Mouse (Mus musculus): Measurements from ENCODE around the gene Cck. TPM values are rescaled to one million over a fixed set of nuclear protein-coding genes. Genes with fewer than 3 reads are reported as not detected.
A peak's percentile ranks its signal among the peaks of the same experiment; 100 is the strongest.

Cck gene
- polyA plus RNA-seq (2014; fragmentation: Nextera tagmentation; extraction: Ambion mirVana): 0.58 and 0.85 TPM in 2 replicates

GRCm38 (mm10) chr9:121495529-121495928, at the start of gene Cck:
Cck (minus strand) TSS chr9:121495694.
- Histone ChIP-seq H3K9me3 (ENCODE audit: control insufficient read depth, low read length) (no peaks in the 10 kb centered on the region), H3K27me3 (ENCODE audit: control insufficient read depth, insufficient read depth, low read length) (peaks cover 39% of the 10 kb centered on the region), H3K9ac (ENCODE audit: low read length) (no peak within 1 kb of the TSS), H3K4me1 (ENCODE audit: control insufficient read depth, insufficient read depth, low read length) (no peaks in the 10 kb centered on the region; the same call in 1 of the 2 replicates), H3K4me2 (ENCODE audit: low read depth, severe bottlenecking) (peak within 1 kb of the TSS; percentile 55), H3K27ac (replicated peaks; ENCODE audit: low read depth, low read length) (no peak within 1 kb of the TSS), H3K36me3 (ENCODE audit: control insufficient read depth, insufficient read depth, low read length) (no peaks in the 10 kb centered on the region), H3K4me3 (ENCODE audit: low read depth, low read length) (peak within 1 kb of the TSS; percentile 20; the same call in 1 of the 2 replicates)
- peak; percentile 61 for DNase-seq (ENCODE audit: low spot score)
- no peak for ATAC-seq (ENCODE audit: insufficient number of reproducible peaks, low FRiP score, low TSS enrichment, low read depth)
- 1% methylated on average over 12 of the region's 12 CpGs for WGBS

DNA sequence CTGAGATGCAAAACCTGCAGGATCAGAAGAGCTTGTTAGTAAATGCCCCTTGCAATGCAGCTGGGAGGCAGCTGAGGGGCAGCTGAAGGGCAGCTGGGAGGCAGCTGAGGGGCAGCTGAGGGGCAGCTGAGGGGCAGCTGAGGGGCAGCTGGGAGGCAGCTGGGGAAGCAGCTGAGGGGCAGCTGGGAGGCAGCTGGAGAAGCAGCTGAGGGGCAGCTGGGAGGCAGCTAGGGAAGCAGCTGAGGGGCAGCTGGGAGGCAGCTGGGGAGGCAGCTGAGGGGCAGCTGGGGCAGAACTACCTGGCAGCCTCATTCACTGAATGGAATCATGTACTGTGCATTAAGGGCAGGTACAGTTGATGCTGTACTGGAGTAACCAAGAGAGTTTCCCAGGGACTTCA, 46.0 kb upstream of the Cck start:
- ATAC-seq (ENCODE audit: insufficient number of reproducible peaks, low FRiP score, low TSS enrichment, low read depth) (no peak), DNase-seq (ENCODE audit: low spot score) (no peak)
- Histone ChIP-seq H3K4me2 (ENCODE audit: low read depth, severe bottlenecking) (no peak overlapping the region), H3K27me3 (ENCODE audit: control insufficient read depth, insufficient read depth, low read length) (no peaks in the 10 kb centered on the region), H3K4me1 (ENCODE audit: control insufficient read depth, insufficient read depth, low read length) (no peaks in the 10 kb centered on the region), H3K9ac (ENCODE audit: low read length) (no peak overlapping the region), H3K36me3 (ENCODE audit: control insufficient read depth, insufficient read depth, low read length) (no peaks in the 10 kb centered on the region), H3K9me3 (ENCODE audit: control insufficient read depth, low read length) (no peaks in the 10 kb centered on the region), H3K27ac (replicated peaks; ENCODE audit: low read depth, low read length) (no peak overlapping the region), H3K4me3 (ENCODE audit: low read depth, low read length) (no peak overlapping the region)

DNA sequence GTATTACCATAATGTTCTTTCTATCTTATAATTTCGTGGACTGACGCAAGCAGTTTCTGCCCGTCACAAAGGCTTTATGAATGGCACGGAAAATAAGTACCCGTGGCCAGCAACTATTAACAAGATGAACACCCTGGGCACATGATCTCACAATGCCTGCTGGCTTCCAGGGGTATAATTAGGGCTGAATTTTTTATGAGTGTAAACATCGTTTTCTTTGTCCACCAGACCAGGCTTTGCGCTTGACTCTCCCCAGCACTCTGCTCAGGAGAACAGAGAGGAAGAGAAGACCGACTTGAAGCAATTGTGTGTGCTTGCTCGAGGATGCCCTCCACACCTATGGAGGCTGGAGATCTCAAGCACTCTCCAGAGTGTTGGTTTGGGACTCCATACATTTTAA, 37.1 kb upstream of the Cck start:
- Histone ChIP-seq H3K4me1 (ENCODE audit: control insufficient read depth, insufficient read depth, low read length) (no peaks in the 10 kb centered on the region), H3K27ac (replicated peaks; ENCODE audit: low read depth, low read length) (no peak overlapping the region), H3K9ac (ENCODE audit: low read length) (no peak overlapping the region), H3K4me3 (ENCODE audit: low read depth, low read length) (no peak overlapping the region), H3K9me3 (ENCODE audit: control insufficient read depth, low read length) (no peaks in the 10 kb centered on the region), H3K27me3 (ENCODE audit: control insufficient read depth, insufficient read depth, low read length) (no peaks in the 10 kb centered on the region), H3K36me3 (ENCODE audit: control insufficient read depth, insufficient read depth, low read length) (no peaks in the 10 kb centered on the region), H3K4me2 (ENCODE audit: low read depth, severe bottlenecking) (no peak overlapping the region)
- no peak for ATAC-seq (ENCODE audit: insufficient number of reproducible peaks, low FRiP score, low TSS enrichment, low read depth)
- 70% methylated on average over 9 of the region's 9 CpGs for WGBS
- no peak for DNase-seq (ENCODE audit: low spot score)

DNA sequence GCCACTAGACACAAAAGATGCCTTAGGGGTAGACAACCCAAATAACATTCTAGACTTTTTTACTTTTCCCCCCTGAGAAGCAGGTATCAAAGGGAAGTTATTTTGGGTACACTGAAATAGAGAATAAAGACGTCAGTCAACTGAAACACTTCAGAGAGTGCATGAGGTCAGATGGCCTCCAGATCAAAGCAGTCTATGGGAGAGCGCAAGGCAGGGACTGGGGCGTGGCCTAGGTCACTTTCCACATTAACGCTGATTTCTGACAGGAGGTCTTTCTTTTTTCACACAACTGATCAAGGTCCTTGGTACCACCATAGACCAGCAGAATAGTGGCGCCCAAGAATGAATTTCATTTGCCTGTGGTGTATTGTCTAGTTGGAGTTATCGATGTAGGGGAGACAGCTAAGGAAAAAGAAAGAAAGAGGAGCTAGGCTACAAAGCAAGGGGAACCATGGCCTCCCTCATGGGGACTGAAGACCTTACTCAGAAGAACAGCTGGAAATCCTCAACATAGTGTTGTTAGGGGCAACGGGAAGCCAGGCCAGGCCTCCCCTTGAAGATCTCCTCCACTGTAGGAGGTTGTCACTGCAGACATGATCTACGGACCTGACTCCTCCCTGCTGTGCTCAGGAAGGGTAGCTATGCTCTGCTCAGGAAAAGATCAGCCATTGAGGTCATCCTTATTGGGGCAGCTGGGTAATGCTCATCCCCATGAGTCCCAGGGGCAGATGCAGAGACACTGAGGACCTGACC, 33.3 kb upstream of the Cck start:
- 63% methylated on average over 8 of the region's 8 CpGs for WGBS
- no peak overlapping the region for H3K4me3 ChIP-seq (ENCODE audit: low read depth, low read length)
- ATAC-seq (ENCODE audit: insufficient number of reproducible peaks, low FRiP score, low TSS enrichment, low read depth): no peak
- H3K9me3 ChIP-seq (ENCODE audit: control insufficient read depth, low read length): no peaks in the 10 kb centered on the region
- no peak overlapping the region for H3K27ac ChIP-seq (replicated peaks; ENCODE audit: low read depth, low read length)
- H3K9ac ChIP-seq (ENCODE audit: low read length): no peak overlapping the region
- H3K27me3 ChIP-seq (ENCODE audit: control insufficient read depth, insufficient read depth, low read length): no peaks in the 10 kb centered on the region
- H3K4me2 ChIP-seq (ENCODE audit: low read depth, severe bottlenecking): no peak overlapping the region
- DNase-seq (ENCODE audit: low spot score): no peak
- H3K36me3 ChIP-seq (ENCODE audit: control insufficient read depth, insufficient read depth, low read length): no peaks in the 10 kb centered on the region
- H3K4me1 ChIP-seq (ENCODE audit: control insufficient read depth, insufficient read depth, low read length): no peaks in the 10 kb centered on the region

GRCm38 (mm10) chr9:121526171-121526570, 30.7 kb upstream of the Cck start:
- ATAC-seq (ENCODE audit: insufficient number of reproducible peaks, low FRiP score, low TSS enrichment, low read depth) (no peak), DNase-seq (ENCODE audit: low spot score) (no peak)
- Histone ChIP-seq H3K9me3 (ENCODE audit: control insufficient read depth, low read length) (no peaks in the 10 kb centered on the region), H3K4me3 (ENCODE audit: low read depth, low read length) (no peak overlapping the region), H3K36me3 (ENCODE audit: control insufficient read depth, insufficient read depth, low read length) (no peaks in the 10 kb centered on the region), H3K4me1 (ENCODE audit: control insufficient read depth, insufficient read depth, low read length) (no peaks in the 10 kb centered on the region), H3K27ac (replicated peaks; ENCODE audit: low read depth, low read length) (no peak overlapping the region), H3K9ac (ENCODE audit: low read length) (no peak overlapping the region), H3K27me3 (ENCODE audit: control insufficient read depth, insufficient read depth, low read length) (no peaks in the 10 kb centered on the region), H3K4me2 (ENCODE audit: low read depth, severe bottlenecking) (no peak overlapping the region)
- WGBS: 80% methylated on average over 6 of the region's 6 CpGs

- Histone ChIP-seq H3K4me3 (ENCODE audit: low read depth, low read length) (no peak overlapping the region), H3K9me3 (ENCODE audit: control insufficient read depth, low read length) (no peaks in the 10 kb centered on the region), H3K4me2 (ENCODE audit: low read depth, severe bottlenecking) (no peak overlapping the region), H3K9ac (ENCODE audit: low read length) (no peak overlapping the region), H3K27ac (replicated peaks; ENCODE audit: low read depth, low read length) (no peak overlapping the region), H3K36me3 (ENCODE audit: control insufficient read depth, insufficient read depth, low read length) (no peaks in the 10 kb centered on the region), H3K27me3 (ENCODE audit: control insufficient read depth, insufficient read depth, low read length) (no peaks in the 10 kb centered on the region), H3K4me1 (ENCODE audit: control insufficient read depth, insufficient read depth, low read length) (no peaks in the 10 kb centered on the region)
- ATAC-seq (ENCODE audit: insufficient number of reproducible peaks, low FRiP score, low TSS enrichment, low read depth): no peak
- no peak for DNase-seq (ENCODE audit: low spot score)
- 82% methylated on average over 5 of the region's 5 CpGs for WGBS
Measured at GRCm38 (mm10) chr9:121520047-121520446, 24.6 kb upstream of the Cck start.

DNA sequence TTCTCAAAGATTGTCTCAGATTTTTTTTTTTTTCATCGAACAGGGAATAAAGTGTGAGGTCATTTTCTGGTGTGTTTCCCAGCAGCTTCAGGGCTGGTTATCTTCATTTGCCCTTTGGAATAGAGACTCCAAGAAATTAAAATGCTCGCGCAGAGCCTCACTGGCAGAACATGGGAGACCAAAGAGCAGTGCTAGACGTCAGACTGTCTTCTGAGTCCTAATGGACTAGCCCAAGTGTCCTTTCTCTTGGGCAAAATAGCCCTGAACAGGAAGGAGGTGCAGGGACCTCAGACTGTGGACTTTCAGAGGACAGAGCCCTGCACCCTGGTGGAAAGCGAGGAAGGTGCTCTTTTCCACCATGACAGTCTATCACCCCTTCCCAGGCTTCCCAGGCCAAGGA, 19.0 kb upstream of the Cck start:
- Histone ChIP-seq H3K4me3 (ENCODE audit: low read depth, low read length) (no peak overlapping the region), H3K36me3 (ENCODE audit: control insufficient read depth, insufficient read depth, low read length) (no peaks in the 10 kb centered on the region), H3K4me2 (ENCODE audit: low read depth, severe bottlenecking) (no peak overlapping the region), H3K27me3 (ENCODE audit: control insufficient read depth, insufficient read depth, low read length) (no peaks in the 10 kb centered on the region), H3K9ac (ENCODE audit: low read length) (no peak overlapping the region), H3K27ac (replicated peaks; ENCODE audit: low read depth, low read length) (no peak overlapping the region), H3K9me3 (ENCODE audit: control insufficient read depth, low read length) (no peaks in the 10 kb centered on the region), H3K4me1 (ENCODE audit: control insufficient read depth, insufficient read depth, low read length) (no peaks in the 10 kb centered on the region)
- WGBS: 81% methylated on average over 5 of the region's 5 CpGs
- ATAC-seq (ENCODE audit: insufficient number of reproducible peaks, low FRiP score, low TSS enrichment, low read depth) (no peak), DNase-seq (ENCODE audit: low spot score) (no peak)

DNA sequence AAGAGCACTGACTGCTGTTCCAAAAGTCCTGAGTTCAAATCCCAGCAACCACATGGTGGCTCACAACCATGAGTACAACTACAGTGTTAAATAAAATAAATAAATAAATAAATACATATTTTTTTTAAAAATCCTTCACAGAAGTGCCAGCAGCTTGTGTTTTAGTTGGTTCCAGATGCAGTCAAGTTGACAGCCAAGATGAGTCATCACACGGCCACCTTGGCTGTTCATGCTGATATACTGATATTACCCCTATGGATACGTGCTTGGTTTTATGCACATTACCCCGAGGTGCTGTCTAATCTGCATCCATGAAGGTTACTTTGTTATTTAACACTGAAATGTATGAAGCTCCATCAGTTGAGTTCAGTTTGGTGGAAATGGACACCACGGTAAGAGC, 16.4 kb upstream of the Cck start:
- no peaks in the 10 kb centered on the region for H3K27me3 ChIP-seq (ENCODE audit: control insufficient read depth, insufficient read depth, low read length)
- H3K4me2 ChIP-seq (ENCODE audit: low read depth, severe bottlenecking): no peak overlapping the region
- H3K27ac ChIP-seq (replicated peaks; ENCODE audit: low read depth, low read length): no peak overlapping the region
- H3K9me3 ChIP-seq (ENCODE audit: control insufficient read depth, low read length): no peaks in the 10 kb centered on the region
- no peaks in the 10 kb centered on the region for H3K36me3 ChIP-seq (ENCODE audit: control insufficient read depth, insufficient read depth, low read length)
- ATAC-seq (ENCODE audit: insufficient number of reproducible peaks, low FRiP score, low TSS enrichment, low read depth): no peak
- no peak for DNase-seq (ENCODE audit: low spot score)
- H3K4me1 ChIP-seq (ENCODE audit: control insufficient read depth, insufficient read depth, low read length): no peaks in the 10 kb centered on the region
- no peak overlapping the region for H3K4me3 ChIP-seq (ENCODE audit: low read depth, low read length)
- no peak overlapping the region for H3K9ac ChIP-seq (ENCODE audit: low read length)
- WGBS: 91% methylated on average over 4 of the region's 4 CpGs

Measured in limb, embryonic 11.5 days (tissue).